Mouse (Mus musculus): ENCODE measurements around the gene Zfp141. TPM values are rescaled to one million over a fixed set of nuclear protein-coding genes. Genes with fewer than 3 reads are reported as not detected.

Zfp141 gene
- polyA plus RNA-seq, 1 experiment from 2014 or later, result 12.3 TPM

Other genes with a start within 250 kb of the Zfp141 start
- gene Vmn2r61, start 245.7 kb downstream of the Zfp141 start, polyA plus RNA-seq (2015; fragmentation: Nextera tagmentation; extraction: Ambion mirVana), result not detected in 2 replicates
- not detected in 2 replicates for gene 4933421I07Rik, start 57.6 kb downstream of the Zfp141 start, polyA plus RNA-seq (2015; fragmentation: Nextera tagmentation; extraction: Ambion mirVana)
- not detected in 2 replicates for gene Gm21028, start 72.8 kb upstream of the Zfp141 start, polyA plus RNA-seq (2015; fragmentation: Nextera tagmentation; extraction: Ambion mirVana)
- 2.1 and 2.6 TPM in 2 replicates for gene Zfp977, start 86.8 kb upstream of the Zfp141 start, polyA plus RNA-seq (2015; fragmentation: Nextera tagmentation; extraction: Ambion mirVana)
- gene Zfp976, start 136.8 kb upstream of the Zfp141 start, polyA plus RNA-seq (2015; fragmentation: Nextera tagmentation; extraction: Ambion mirVana), result 2.5 and 2.6 TPM in 2 replicates
- 6.5 and 6.7 TPM in 2 replicates for gene Zfp975, start 187.0 kb upstream of the Zfp141 start, polyA plus RNA-seq (2015; fragmentation: Nextera tagmentation; extraction: Ambion mirVana)
- gene Gm17067, start 221.3 kb upstream of the Zfp141 start, polyA plus RNA-seq (2015; fragmentation: Nextera tagmentation; extraction: Ambion mirVana), result not detected in 2 replicates

Measured in neural tube, embryonic 15.5 days (tissue).